Mouse (Mus musculus): ENCODE measurements around the gene Kcnq4.

Gene Kcnq4

GRCm38 (mm10) chr4:120725516-120726090 lies 22.8 kb downstream of the Kcnq4 start:
- no peak for DNase-seq (ENCODE audit: low spot score)

GRCm38 (mm10) chr4:120721574-120721973 lies 26.8 kb downstream of the Kcnq4 start:
- no peak for DNase-seq (ENCODE audit: low spot score)

- DNase-seq (ENCODE audit: low spot score) = no peak
Observed at GRCm38 (mm10) chr4:120719152-120719551, 29.3 kb downstream of the Kcnq4 start.

- no peak for DNase-seq (ENCODE audit: low spot score)
Observed at GRCm38 (mm10) chr4:120717591-120717990, 30.8 kb downstream of the Kcnq4 start.

- DNase-seq (ENCODE audit: low spot score) = no peak
Observed at GRCm38 (mm10) chr4:120716765-120717164, 31.6 kb downstream of the Kcnq4 start.

- DNase-seq (ENCODE audit: low spot score) = peak; percentile 19
Observed at GRCm38 (mm10) chr4:120716141-120716571, 32.3 kb downstream of the Kcnq4 start.

GRCm38 (mm10) chr4:120713856-120714497 lies 34.4 kb downstream of the Kcnq4 start:
- DNase-seq (ENCODE audit: low spot score) = no peak

GRCm38 (mm10) chr4:120713021-120713420 lies 35.4 kb downstream of the Kcnq4 start:
- no peak for DNase-seq (ENCODE audit: low spot score)

- no peak for DNase-seq (ENCODE audit: low spot score)
Observed at GRCm38 (mm10) chr4:120712236-120712635, 36.2 kb downstream of the Kcnq4 start.

GRCm38 (mm10) chr4:120702511-120702910 lies 45.9 kb downstream of the Kcnq4 start:
- DNase-seq (ENCODE audit: low spot score) = no peak

- no peak for DNase-seq (ENCODE audit: low spot score)
Observed at GRCm38 (mm10) chr4:120702056-120702455, 46.4 kb downstream of the Kcnq4 start.

GRCm38 (mm10) chr4:120701180-120701579 lies 47.2 kb downstream of the Kcnq4 start:
- DNase-seq (ENCODE audit: low spot score) = no peak

GRCm38 (mm10) chr4:120697799-120698484 lies 50.5 kb downstream of the Kcnq4 start:
- no peak for DNase-seq (ENCODE audit: low spot score)

GRCm38 (mm10) chr4:120697353-120697752 lies 51.1 kb downstream of the Kcnq4 start:
- no peak for DNase-seq (ENCODE audit: low spot score)

- no peak for DNase-seq (ENCODE audit: low spot score)
Observed at GRCm38 (mm10) chr4:120692717-120693116, 55.7 kb downstream of the Kcnq4 start.

GRCm38 (mm10) chr4:120689317-120689716 lies 59.1 kb downstream of the Kcnq4 start:
- no peak for DNase-seq (ENCODE audit: low spot score)

- DNase-seq (ENCODE audit: low spot score) = no peak
Observed at GRCm38 (mm10) chr4:120687282-120687681, 61.1 kb downstream of the Kcnq4 start.

- no peak for DNase-seq (ENCODE audit: low spot score)
Observed at GRCm38 (mm10) chr4:120683278-120683997, 65.0 kb downstream of the Kcnq4 start.

- peak; percentile 44 for DNase-seq (ENCODE audit: low spot score)
Observed at GRCm38 (mm10) chr4:120682168-120682567, 66.2 kb downstream of the Kcnq4 start.

GRCm38 (mm10) chr4:120680953-120681352 lies 67.5 kb downstream of the Kcnq4 start:
- DNase-seq (ENCODE audit: low spot score) = no peak

- DNase-seq (ENCODE audit: low spot score) = no peak
Observed at GRCm38 (mm10) chr4:120675640-120676039, 72.8 kb downstream of the Kcnq4 start.

- DNase-seq (ENCODE audit: low spot score) = peak; percentile 37
Observed at GRCm38 (mm10) chr4:120674775-120675451, 73.5 kb downstream of the Kcnq4 start.

All from spleen, adult 12 weeks (tissue).